In the genomic region with DNA sequence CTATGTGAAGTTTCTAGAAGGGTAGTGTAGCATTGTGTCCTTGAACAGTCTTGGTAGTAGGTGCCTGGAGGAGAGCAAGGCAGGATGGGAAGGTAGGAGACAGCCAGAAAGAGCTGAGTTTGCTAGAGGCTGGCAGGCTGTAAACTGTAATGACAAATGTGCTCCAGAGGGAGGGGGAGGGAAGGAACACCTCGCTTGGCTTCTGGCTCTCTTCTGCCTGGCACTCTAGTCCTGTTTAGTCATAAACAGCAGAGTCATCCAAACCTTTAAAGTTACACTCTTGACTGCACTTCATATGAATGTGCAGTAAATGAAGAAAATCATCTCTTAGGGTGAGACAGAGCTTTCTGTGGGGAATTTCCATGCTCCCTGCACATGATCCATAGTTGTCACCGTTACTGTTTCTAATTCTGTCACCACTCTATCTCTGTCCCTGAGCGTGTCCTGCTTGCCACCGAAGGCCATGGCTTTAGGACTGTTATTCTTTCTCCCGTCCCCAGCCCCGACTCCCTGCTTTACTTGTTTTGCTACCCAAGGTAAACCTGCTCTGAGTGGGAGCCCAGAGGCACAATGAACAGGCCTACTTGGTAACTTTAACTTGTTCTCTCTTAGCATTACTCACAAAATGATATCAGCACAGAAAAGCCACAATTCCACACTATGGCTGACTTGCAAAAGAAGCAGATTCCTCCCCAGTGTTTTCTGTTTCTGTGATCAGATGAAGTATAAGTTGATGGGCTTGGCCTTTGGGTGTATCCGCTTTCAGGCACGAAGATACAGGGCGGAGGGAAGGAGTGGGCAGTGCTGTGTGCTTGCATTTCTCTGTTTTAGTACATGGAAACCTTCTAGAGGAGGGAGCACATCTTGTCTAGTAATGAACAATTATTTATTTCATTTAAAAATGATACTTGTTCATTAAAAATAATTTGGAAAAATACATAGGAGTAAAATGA, we compare ENCODE assay signal across 8 mouse cellular contexts.
A peak's percentile ranks its signal among the peaks of the same experiment; 100 is the strongest.
DNase-seq lines count a peak whose midpoint lies in the region; TF ChIP-seq lines count a peak whose summit lies in the region.

No protein-coding gene starts in this region.

- intact Hi-C loops in heart, postnatal 14 days (cut with DNase I) = loop anchor here (5.0 kb wide), 1 partner anchor 59 kb away; no protein-coding TSS in a partner anchor

- WGBS in embryonic facial prominence, embryonic 10.5 days = 55% methylated on average over 9 of the region's 9 CpGs

- H3K27ac ChIP-seq in layer of hippocampus, adult 2 months = peak overlapping the region; percentile 78
- no peak overlapping the region for H3K27ac ChIP-seq in embryonic facial prominence, embryonic 10.5 days (replicated peaks)

- H3K27me3 ChIP-seq in embryonic facial prominence, embryonic 10.5 days (replicated peaks; ENCODE audit: low read depth, poor library complexity, severe bottlenecking) = no peaks in the 10 kb centered on the region

- H3K36me3 ChIP-seq in embryonic facial prominence, embryonic 10.5 days (replicated peaks) = no peaks in the 10 kb centered on the region

- peak; percentile 36 for TF ChIP-seq CTCF in layer of hippocampus, adult 2 months (conservative IDR thresholded peaks at IDR 0.05)

- H3K4me1 ChIP-seq in embryonic facial prominence, embryonic 10.5 days = peaks cover 23% of the 10 kb centered on the region

- no peaks in the 10 kb centered on the region for H3K9me3 ChIP-seq in embryonic facial prominence, embryonic 10.5 days

- H3K4me3 ChIP-seq in layer of hippocampus, adult 2 months = no peak overlapping the region
- H3K4me3 ChIP-seq in embryonic facial prominence, embryonic 10.5 days = no peak overlapping the region

- peak; percentile 56 to 65 for DNase-seq in layer of hippocampus, adult 2 months (ENCODE audit: low spot score in 2 of 2)
- DNase-seq in layer of hippocampus, adult 9-10 months (ENCODE audit: low spot score) = no peak
- peak; percentile 88 for DNase-seq in adrenal gland, adult 2 months
- DNase-seq in fibroblast of lung, adult 2 months (ENCODE audit: low read depth) = peak; percentile 41
- peak; percentile 23 to 47 for DNase-seq in heart, postnatal 14 days
- peak; percentile 6 to 59 for DNase-seq in left cerebral cortex, adult 9 months (ENCODE audit: low spot score in 2 of 2)
- no peak for DNase-seq in embryonic facial prominence, embryonic 10.5 days (ENCODE audit: low spot score)
- no peak for DNase-seq in thymus, adult 18-20 months

Comparison
In these comparisons a context has a peak if more than half of its experiments do, and no peak if none do; other contexts are left out.
1. DNase-seq: peak in layer of hippocampus, adult 2 months (2 of 2), adrenal gland, adult 2 months (single experiment), fibroblast of lung, adult 2 months (single experiment), heart, postnatal 14 days (2 of 2) and left cerebral cortex, adult 9 months (2 of 2); none in layer of hippocampus, adult 9-10 months (single experiment), embryonic facial prominence, embryonic 10.5 days (single experiment) and thymus, adult 18-20 months (0 of 2).